Comparison of ENCODE assay signal across 8 mouse cellular contexts in genomic region chr11:65366677-65367370, GRCm38 (mm10).
DNase-seq lines count a peak whose midpoint lies in the region; TF ChIP-seq lines count a peak whose summit lies in the region.

No protein-coding gene starts in this region.

- TF ChIP-seq CTCF in kidney, adult 2 months (conservative IDR thresholded peaks at IDR 0.05; ENCODE audit: insufficient read depth, insufficient read length, low read depth, low read length), result no peak

- H3K27ac ChIP-seq in kidney, adult 2 months (ENCODE audit: insufficient read depth, low read depth, low read length), result no peak overlapping the region; the same call in 1 of the 2 replicates

- H3K4me1 ChIP-seq in kidney, adult 2 months (ENCODE audit: control insufficient read depth, insufficient read depth, low read length), result peaks cover 5% of the 10 kb centered on the region; the same call in 1 of the 2 replicates

- no peaks in the 10 kb centered on the region for H3K36me3 ChIP-seq in kidney, adult 2 months (ENCODE audit: control insufficient read depth, insufficient read depth, low read length)

- no peaks in the 10 kb centered on the region for H3K27me3 ChIP-seq in kidney, adult 2 months (replicated peaks; ENCODE audit: control insufficient read depth, insufficient read depth, low read length)

- DNase-seq in adrenal gland, postnatal 10 days, result peak; percentile 32
- DNase-seq in adrenal gland, adult 8-10 months, result no peak
- peak; percentile 67 for DNase-seq in fibroblast of lung, adult 2 months (ENCODE audit: low read depth)
- peak; percentile 35 for DNase-seq in kidney, adult 2 months
- peak; percentile 35 for DNase-seq in lung, postnatal 14 days
- DNase-seq in right cerebral cortex, postnatal 4 days, result no peak
- DNase-seq in yolk sac, embryonic 10.5 days (ENCODE audit: low spot score), result no peak
- DNase-seq in spleen, postnatal 4 days (ENCODE audit: low spot score in 2 of 2), result no peak

- TF ChIP-seq POLR2A in kidney, adult 2 months (IDR thresholded peaks at IDR 0.05; ENCODE audit: low read depth, low read length), result no peak

- WGBS in kidney, adult 2 months, result 56% methylated on average over 8 of the region's 8 CpGs

- H3K4me3 ChIP-seq in kidney, adult 2 months (ENCODE audit: insufficient read depth, low read depth, low read length), result no peak overlapping the region

Comparison
In these comparisons a context has a peak if more than half of its experiments do, and no peak if none do; other contexts are left out.
1. DNase-seq: peak in adrenal gland, postnatal 10 days (single experiment), fibroblast of lung, adult 2 months (single experiment), kidney, adult 2 months (single experiment) and lung, postnatal 14 days (single experiment); none in adrenal gland, adult 8-10 months (single experiment), right cerebral cortex, postnatal 4 days (single experiment), yolk sac, embryonic 10.5 days (single experiment) and spleen, postnatal 4 days (0 of 2).